Mouse (Mus musculus): ENCODE measurements around the gene Mcrs1. TPM values are rescaled to one million over a fixed set of nuclear protein-coding genes. Genes with fewer than 3 reads are reported as not detected.

Mcrs1 gene
- polyA plus RNA-seq, 1 experiment = 151 TPM

GRCm38 (mm10) chr15:99224208-99224911 lies 27.4 kb downstream of the Mcrs1 start, which contains the start of gene Kcnh3:
TSS of gene Kcnh3 (plus strand) at chr15:99224861.
- DNase-seq (ENCODE audit: low read depth) = peak; percentile 82
- TF ChIP-seq CTCF (IDR thresholded peaks at IDR 0.05; ENCODE audit: borderline replicate concordance, extremely low read depth, insufficient read depth, insufficient read length) = no peak
- no peak for TF ChIP-seq POLR2A (IDR thresholded peaks at IDR 0.05; ENCODE audit: borderline replicate concordance, extremely low read depth, insufficient read depth, insufficient read length, poor library complexity, severe bottlenecking)

GRCm38 (mm10) chr15:99223585-99224207 lies 28.1 kb downstream of the Mcrs1 start:
- no peak for TF ChIP-seq CTCF (IDR thresholded peaks at IDR 0.05; ENCODE audit: borderline replicate concordance, extremely low read depth, insufficient read depth, insufficient read length)
- TF ChIP-seq POLR2A (IDR thresholded peaks at IDR 0.05; ENCODE audit: borderline replicate concordance, extremely low read depth, insufficient read depth, insufficient read length, poor library complexity, severe bottlenecking) = no peak
- DNase-seq (ENCODE audit: low read depth) = peak; percentile 56

- no peak for DNase-seq (ENCODE audit: low read depth)
- TF ChIP-seq POLR2A (IDR thresholded peaks at IDR 0.05; ENCODE audit: borderline replicate concordance, extremely low read depth, insufficient read depth, insufficient read length, poor library complexity, severe bottlenecking) (no peak), CTCF (IDR thresholded peaks at IDR 0.05; ENCODE audit: borderline replicate concordance, extremely low read depth, insufficient read depth, insufficient read length) (no peak)
Measured at GRCm38 (mm10) chr15:99222794-99223584, 28.8 kb downstream of the Mcrs1 start.

- TF ChIP-seq POLR2A (IDR thresholded peaks at IDR 0.05; ENCODE audit: borderline replicate concordance, extremely low read depth, insufficient read depth, insufficient read length, poor library complexity, severe bottlenecking) (no peak), CTCF (IDR thresholded peaks at IDR 0.05; ENCODE audit: borderline replicate concordance, extremely low read depth, insufficient read depth, insufficient read length) (no peak)
- DNase-seq (ENCODE audit: low read depth) = peak; percentile 29
Measured at GRCm38 (mm10) chr15:99221315-99221952, 30.3 kb downstream of the Mcrs1 start.

GRCm38 (mm10) chr15:99217630-99218029 lies 34.1 kb downstream of the Mcrs1 start:
- TF ChIP-seq POLR2A (IDR thresholded peaks at IDR 0.05; ENCODE audit: borderline replicate concordance, extremely low read depth, insufficient read depth, insufficient read length, poor library complexity, severe bottlenecking) (no peak), CTCF (IDR thresholded peaks at IDR 0.05; ENCODE audit: borderline replicate concordance, extremely low read depth, insufficient read depth, insufficient read length) (no peak)
- no peak for DNase-seq (ENCODE audit: low read depth)

- no peak for DNase-seq (ENCODE audit: low read depth)
- TF ChIP-seq POLR2A (IDR thresholded peaks at IDR 0.05; ENCODE audit: borderline replicate concordance, extremely low read depth, insufficient read depth, insufficient read length, poor library complexity, severe bottlenecking) = no peak
- TF ChIP-seq CTCF (IDR thresholded peaks at IDR 0.05; ENCODE audit: borderline replicate concordance, extremely low read depth, insufficient read depth, insufficient read length) = no peak
Measured at GRCm38 (mm10) chr15:99215741-99216463, 35.9 kb downstream of the Mcrs1 start.

- TF ChIP-seq CTCF (IDR thresholded peaks at IDR 0.05; ENCODE audit: borderline replicate concordance, extremely low read depth, insufficient read depth, insufficient read length) (peak; percentile 35; the same call in 1 of the 2 replicates), POLR2A (IDR thresholded peaks at IDR 0.05; ENCODE audit: borderline replicate concordance, extremely low read depth, insufficient read depth, insufficient read length, poor library complexity, severe bottlenecking) (no peak)
- DNase-seq (ENCODE audit: low read depth) = peak; percentile 31
Measured at GRCm38 (mm10) chr15:99214941-99215340, 36.8 kb downstream of the Mcrs1 start.

- DNase-seq (ENCODE audit: low read depth) = no peak
- TF ChIP-seq CTCF (IDR thresholded peaks at IDR 0.05; ENCODE audit: borderline replicate concordance, extremely low read depth, insufficient read depth, insufficient read length) (no peak), POLR2A (IDR thresholded peaks at IDR 0.05; ENCODE audit: borderline replicate concordance, extremely low read depth, insufficient read depth, insufficient read length, poor library complexity, severe bottlenecking) (no peak)
Measured at GRCm38 (mm10) chr15:99213183-99213582, 38.6 kb downstream of the Mcrs1 start.

GRCm38 (mm10) chr15:99205959-99206358 lies 45.8 kb downstream of the Mcrs1 start:
- DNase-seq (ENCODE audit: low read depth) = no peak
- TF ChIP-seq CTCF (IDR thresholded peaks at IDR 0.05; ENCODE audit: borderline replicate concordance, extremely low read depth, insufficient read depth, insufficient read length) (no peak), POLR2A (IDR thresholded peaks at IDR 0.05; ENCODE audit: borderline replicate concordance, extremely low read depth, insufficient read depth, insufficient read length, poor library complexity, severe bottlenecking) (no peak)

GRCm38 (mm10) chr15:99198761-99199160 lies 53.0 kb downstream of the Mcrs1 start:
- TF ChIP-seq CTCF (IDR thresholded peaks at IDR 0.05; ENCODE audit: borderline replicate concordance, extremely low read depth, insufficient read depth, insufficient read length) = peak; percentile 46; the same call in 1 of the 2 replicates
- TF ChIP-seq POLR2A (IDR thresholded peaks at IDR 0.05; ENCODE audit: borderline replicate concordance, extremely low read depth, insufficient read depth, insufficient read length, poor library complexity, severe bottlenecking) = no peak
- peak; percentile 65 for DNase-seq (ENCODE audit: low read depth)
